In the genomic region with DNA sequence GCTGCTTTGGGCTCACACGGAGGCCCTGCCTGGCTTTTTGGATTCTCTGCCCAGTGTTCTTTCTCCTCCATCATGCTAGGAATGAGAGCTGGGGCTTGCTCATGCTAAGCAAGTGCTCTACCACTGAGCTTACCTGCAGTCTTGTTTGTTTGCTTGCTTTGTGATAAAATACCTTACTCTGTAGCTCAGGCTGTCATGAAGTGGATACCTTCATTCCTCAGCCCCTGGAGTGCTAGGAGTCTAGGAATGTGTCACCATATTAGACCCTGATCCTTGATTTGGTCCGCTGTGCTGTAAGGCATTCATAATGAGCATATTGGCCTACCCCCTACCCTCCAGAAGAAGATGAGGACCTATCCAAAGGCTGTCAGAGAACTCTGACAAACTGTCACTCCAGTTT, we compare ENCODE assay signal across 16 mouse cellular contexts.
"Had no signal": no experiment of that assay in that cellular context is flagged by ENCODE, and none has a peak within 500 bp of the region (broad histone marks: within the 10 kb centered on the region; RNA-seq: fewer than 3 reads in every experiment).

No protein-coding gene starts in this region.

- H3K4me2 ChIP-seq: neural tube, embryonic 13.5 days; neural tube, embryonic 15.5 days; stomach, embryonic 15.5 days had no signal

- H3K9ac ChIP-seq: neural tube, embryonic 13.5 days; neural tube, embryonic 15.5 days; stomach, embryonic 15.5 days had no signal

- H3K27ac ChIP-seq: neural tube, embryonic 13.5 days; neural tube, embryonic 15.5 days; stomach, embryonic 15.5 days; stomach, postnatal 0 days had no signal

- H3K4me3 ChIP-seq: neural tube, embryonic 13.5 days; neural tube, embryonic 15.5 days; stomach, embryonic 15.5 days had no signal

- H3K27me3 ChIP-seq: neural tube, embryonic 13.5 days; neural tube, embryonic 15.5 days; stomach, embryonic 15.5 days had no signal

- H3K9me3 ChIP-seq: neural tube, embryonic 13.5 days; neural tube, embryonic 15.5 days; stomach, embryonic 15.5 days had no signal

- H3K36me3 ChIP-seq: neural tube, embryonic 13.5 days; neural tube, embryonic 15.5 days; stomach, embryonic 15.5 days had no signal

- DNase-seq: retina, postnatal 1 day; right cerebral cortex, adult 18-20 months; right cerebral cortex, postnatal 14 days; right cerebral cortex, postnatal 25 days; right cerebral cortex, postnatal 4 days; spleen, adult 18-20 months; thymus, adult 18-20 months; thymus, adult 2 months; thymus, postnatal 14 days; thymus, postnatal 25 days; thymus, postnatal 36 days; thymus, postnatal 4 days had no signal

- H3K4me1 ChIP-seq: neural tube, embryonic 13.5 days; neural tube, embryonic 15.5 days; stomach, embryonic 15.5 days had no signal
